Mouse (Mus musculus) midbrain, embryonic 11.5 days (tissue): ENCODE data around the gene Spata46. TPM values are rescaled to one million over a fixed set of nuclear protein-coding genes. Genes with fewer than 3 reads are reported as not detected.
A peak's percentile ranks its signal among the peaks of the same experiment; 100 is the strongest.

Experiments
- ATAC-seq: fragments of 200-750 bp; cut with Nextera tagmentation; 2 replicates; pipeline ENCODE4 v1.8.0; 2017; ENCODE audit warnings: moderate TSS enrichment, moderate library complexity; ENCODE audit not compliant: low FRiP score
- DNase-seq: peaks from one replicate; pipeline ENCODE4 v3.0.0; 2015; ENCODE audit warnings: low spot score; ENCODE audit errors: missing footprints
- H3K27ac ChIP-seq: fragments of 300-500 bp; sonication (generic); 2 replicates; pipeline ENCODE4 v1.5.1; 2014; ENCODE audit warnings: low read depth, low read length
- H3K27me3 ChIP-seq: fragments of 300-500 bp; sonication (generic); 2 replicates; pipeline ENCODE4 v1.6.1; 2014; ENCODE audit warnings: mild to moderate bottlenecking, low read length, moderate library complexity, mixed read lengths; ENCODE audit not compliant: control insufficient read depth, insufficient read depth
- H3K36me3 ChIP-seq: fragments of 300-500 bp; sonication (generic); 2 replicates; pipeline ENCODE4 v1.6.1; 2014; ENCODE audit warnings: mild to moderate bottlenecking, low read length, moderate library complexity, mixed read lengths; ENCODE audit not compliant: control insufficient read depth, insufficient read depth
- H3K4me1 ChIP-seq: fragments of 300-500 bp; sonication (generic); 2 replicates; pipeline ENCODE4 v1.6.1; 2014; ENCODE audit warnings: low read length; ENCODE audit not compliant: control insufficient read depth, insufficient read depth
- H3K4me2 ChIP-seq: fragments of 300-500 bp; sonication (generic); 2 replicates; pipeline ENCODE4 v1.6.1; 2014; ENCODE audit warnings: mild to moderate bottlenecking, moderate library complexity
- H3K4me3 ChIP-seq: fragments of 300-500 bp; sonication (generic); 2 replicates; pipeline ENCODE4 v1.5.1; 2014; ENCODE audit warnings: low read depth, low read length
- H3K9ac ChIP-seq: fragments of 300-500 bp; sonication (generic); 2 replicates; pipeline ENCODE4 v1.6.1; 2014; ENCODE audit warnings: low read length
- H3K9me3 ChIP-seq: fragments of 300-500 bp; sonication (generic); 2 replicates; pipeline ENCODE4 v1.6.1; 2016; ENCODE audit warnings: low read length; ENCODE audit not compliant: control insufficient read depth
- WGBS: fragments of 180-500 bp; shearing (Covaris S2); extraction: QIAGEN DNeasy Blood & Tissue Kit; methylation state at CpG from one replicate; pipeline ENCODE4 v1.1.7; 2014; 5-methylcytosine and 5-hydroxymethylcytosine counted together
- polyA plus RNA-seq: library from polyadenylated mRNA; unstranded; fragments of >200 nt; fragmentation: Nextera tagmentation; extraction: Ambion mirVana; gene quantifications from 2 replicates; pipeline ENCODE4 v1.2.1, GENCODE M21; 2014

Spata46 gene
- 0.51 and 0.90 TPM in 2 replicates for polyA plus RNA-seq

GRCm38 (mm10) chr1:170308503-170308902 is at the start of gene Spata46:
Spata46 (plus strand) TSS chr1:170308803.
- no peak within 1 kb of the TSS for H3K27ac ChIP-seq
- no peaks in the 10 kb centered on the region for H3K4me1 ChIP-seq
- no peak for ATAC-seq
- WGBS: 94% methylated on average over 4 of the region's 4 CpGs
- no peaks in the 10 kb centered on the region for H3K27me3 ChIP-seq
- no peak within 1 kb of the TSS for H3K4me3 ChIP-seq
- no peak for DNase-seq
- H3K9me3 ChIP-seq: no peaks in the 10 kb centered on the region
- no peak within 1 kb of the TSS for H3K9ac ChIP-seq
- no peaks in the 10 kb centered on the region for H3K36me3 ChIP-seq
- H3K4me2 ChIP-seq: no peak within 1 kb of the TSS

- Histone ChIP-seq H3K9me3 (no peaks in the 10 kb centered on the region), H3K4me3 (no peak overlapping the region), H3K27me3 (no peaks in the 10 kb centered on the region), H3K4me2 (no peak overlapping the region), H3K27ac (no peak overlapping the region), H3K4me1 (no peaks in the 10 kb centered on the region), H3K36me3 (no peaks in the 10 kb centered on the region), H3K9ac (no peak overlapping the region)
- DNase-seq (no peak), ATAC-seq (no peak)
- WGBS: 84% methylated on average over 6 of the region's 6 CpGs
Measured at GRCm38 (mm10) chr1:170270281-170270680, 38.3 kb upstream of the Spata46 start.

GRCm38 (mm10) chr1:170270696-170271095 is 37.9 kb upstream of the Spata46 start:
- Histone ChIP-seq H3K9me3 (no peaks in the 10 kb centered on the region), H3K36me3 (no peaks in the 10 kb centered on the region), H3K27ac (no peak overlapping the region), H3K9ac (no peak overlapping the region), H3K4me2 (no peak overlapping the region), H3K27me3 (no peaks in the 10 kb centered on the region), H3K4me1 (no peaks in the 10 kb centered on the region), H3K4me3 (no peak overlapping the region)
- DNase-seq (no peak), ATAC-seq (no peak)
- WGBS: 89% methylated on average over 4 of the region's 4 CpGs

- no peak overlapping the region for H3K9ac ChIP-seq
- H3K27me3 ChIP-seq: no peaks in the 10 kb centered on the region
- H3K27ac ChIP-seq: no peak overlapping the region
- ATAC-seq (no peak), DNase-seq (no peak)
- no peak overlapping the region for H3K4me3 ChIP-seq
- H3K4me1 ChIP-seq: no peaks in the 10 kb centered on the region
- H3K4me2 ChIP-seq: no peak overlapping the region
- no peaks in the 10 kb centered on the region for H3K36me3 ChIP-seq
- H3K9me3 ChIP-seq: no peaks in the 10 kb centered on the region
Measured at GRCm38 (mm10) chr1:170273252-170273651, 35.4 kb upstream of the Spata46 start.

- Histone ChIP-seq H3K4me1 (no peaks in the 10 kb centered on the region), H3K9me3 (no peaks in the 10 kb centered on the region), H3K27me3 (no peaks in the 10 kb centered on the region), H3K27ac (no peak within 1 kb of the TSS), H3K9ac (no peak within 1 kb of the TSS), H3K4me2 (no peak within 1 kb of the TSS), H3K4me3 (no peak within 1 kb of the TSS), H3K36me3 (no peaks in the 10 kb centered on the region)
- 93% methylated on average over 2 of the region's 3 CpGs for WGBS
- ATAC-seq (no peak), DNase-seq (no peak)
Measured at GRCm38 (mm10) chr1:170277016-170277415, 31.6 kb upstream of the Spata46 start, which contains the start of gene Sh2d1b1. Sh2d1b1 (plus strand) TSS chr1:170277320.

GRCm38 (mm10) chr1:170282415-170283129 is 26.0 kb upstream of the Spata46 start:
- Histone ChIP-seq H3K27ac (no peak overlapping the region), H3K4me2 (no peak overlapping the region), H3K9ac (no peak overlapping the region), H3K9me3 (no peaks in the 10 kb centered on the region), H3K27me3 (no peaks in the 10 kb centered on the region), H3K4me3 (no peak overlapping the region), H3K36me3 (no peaks in the 10 kb centered on the region), H3K4me1 (no peaks in the 10 kb centered on the region)
- 74% methylated on average over 4 of the region's 4 CpGs for WGBS
- DNase-seq: no peak
- no peak for ATAC-seq

GRCm38 (mm10) chr1:170292239-170292951 is 16.2 kb upstream of the Spata46 start:
- 38% methylated on average over 9 of the region's 9 CpGs for WGBS
- Histone ChIP-seq H3K4me3 (no peak overlapping the region), H3K9me3 (no peaks in the 10 kb centered on the region), H3K27ac (no peak overlapping the region), H3K4me1 (peaks cover 3% of the 10 kb centered on the region; the same call in 1 of the 2 replicates), H3K36me3 (no peaks in the 10 kb centered on the region), H3K9ac (no peak overlapping the region), H3K27me3 (no peaks in the 10 kb centered on the region), H3K4me2 (no peak overlapping the region)
- DNase-seq (peak; percentile 95), ATAC-seq (peak; percentile 57)

GRCm38 (mm10) chr1:170293257-170293656 is 15.3 kb upstream of the Spata46 start:
- ATAC-seq (no peak), DNase-seq (no peak)
- Histone ChIP-seq H3K27me3 (no peaks in the 10 kb centered on the region), H3K9ac (no peak overlapping the region), H3K27ac (no peak overlapping the region), H3K4me3 (no peak overlapping the region), H3K4me2 (no peak overlapping the region), H3K9me3 (no peaks in the 10 kb centered on the region), H3K4me1 (peaks cover 3% of the 10 kb centered on the region; the same call in 1 of the 2 replicates), H3K36me3 (no peaks in the 10 kb centered on the region)
- 61% methylated on average over 5 of the region's 5 CpGs for whole genome bisulfite sequencing
